Mouse (Mus musculus) heart, postnatal 0 days (tissue): ENCODE measurements around the gene Opa1.

ENCODE experiments used
- CTCF ChIP-seq: IDR thresholded peaks from 2 replicates; pipeline ENCODE4 v1.5.1; 2016; ENCODE audit warnings: antibody characterized with exemption, control low read depth, low read depth
- EP300 ChIP-seq: IDR thresholded peaks from 2 replicates; pipeline ENCODE4 v1.6.1; 2016; ENCODE audit warnings: antibody characterized with exemption, low read depth

- no peak for TF ChIP-seq CTCF
- TF ChIP-seq EP300 = no peak
These were observed 88.0 kb downstream of the Opa1 start for GRCm38 (mm10) chr16:29666991-29667701.
